Mouse (Mus musculus) liver, embryonic 15.5 days (tissue): ENCODE measurements at regions not wholly inside any gene's neighbourhood (a gene's known extent, or its start where the extent isn't known, plus 50 kb on each side); places are given as distances from the start of the nearest gene placed in this dataset.
A peak's percentile ranks its signal among the peaks of the same experiment; 100 is the strongest.

Experiments used
- ATAC-seq: fragments of 200-750 bp; cut with Nextera tagmentation; 2 replicates; pipeline ENCODE4 v1.8.0; 2017; ENCODE audit warnings: moderate number of reproducible peaks, mild to moderate bottlenecking, moderate library complexity; ENCODE audit not compliant: insufficient read depth
- H3K27ac ChIP-seq: fragments of 300-500 bp; sonication (generic); replicated peaks from 2 replicates; pipeline ENCODE4 v1.5.1; 2015; ENCODE audit warnings: mild to moderate bottlenecking, inconsistent platforms
- H3K27me3 ChIP-seq: fragments of 300-500 bp; sonication (generic); 2 replicates; pipeline ENCODE4 v1.6.1; 2015; ENCODE audit warnings: mild to moderate bottlenecking, inconsistent platforms
- H3K36me3 ChIP-seq: fragments of 300-500 bp; sonication (generic); replicated peaks from 2 replicates; pipeline ENCODE4 v1.6.1; 2015; ENCODE audit warnings: moderate library complexity, mild to moderate bottlenecking, inconsistent platforms
- H3K4me1 ChIP-seq: fragments of 300-500 bp; sonication (generic); replicated peaks from 2 replicates; pipeline ENCODE4 v1.6.1; 2015; ENCODE audit warnings: inconsistent platforms
- H3K4me2 ChIP-seq: fragments of 300-500 bp; sonication (generic); 2 replicates; pipeline ENCODE4 v1.6.1; 2015; ENCODE audit warnings: moderate library complexity, mild to moderate bottlenecking, inconsistent platforms
- H3K4me3 ChIP-seq: fragments of 300-500 bp; sonication (generic); replicated peaks from 2 replicates; pipeline ENCODE4 v1.5.1; 2015; ENCODE audit warnings: mild to moderate bottlenecking, inconsistent platforms
- H3K9ac ChIP-seq: fragments of 300-500 bp; sonication (generic); 2 replicates; pipeline ENCODE4 v1.6.1; 2015; ENCODE audit warnings: moderate library complexity, mild to moderate bottlenecking, inconsistent platforms
- H3K9me3 ChIP-seq: fragments of 300-500 bp; sonication (generic); replicated peaks from 2 replicates; pipeline ENCODE4 v1.6.1; 2016; ENCODE audit warnings: inconsistent platforms
- WGBS: fragments of 180-500 bp; shearing (Covaris S2); methylation state at CpG from one replicate; pipeline ENCODE4 v1.1.7; 2015; ENCODE audit warnings: mixed read lengths; ENCODE audit not compliant: insufficient replicate concordance; 5-methylcytosine and 5-hydroxymethylcytosine counted together

- 0 out of 2 replicates have a peak overlapping the region, but pooled peaks have one; percentile 7 for H3K27ac ChIP-seq
- peak overlapping the region; percentile 30 for H3K4me2 ChIP-seq
- no peaks in the 10 kb centered on the region for H3K9me3 ChIP-seq
- no peak overlapping the region for H3K9ac ChIP-seq
- H3K36me3 ChIP-seq: no peaks in the 10 kb centered on the region
- no peak for ATAC-seq
- H3K4me3 ChIP-seq: no peak overlapping the region
- peaks cover 12% of the 10 kb centered on the region for H3K4me1 ChIP-seq
- 30% methylated on average over 13 of the region's 13 CpGs for WGBS
- H3K27me3 ChIP-seq: no peaks in the 10 kb centered on the region
Measured at GRCm38 (mm10) chr10:118603857-118604414, 163.1 kb downstream of the Ifng start.

GRCm38 (mm10) chr10:118605156-118605821 lies 164.4 kb downstream of the Ifng start:
- Histone ChIP-seq H3K27ac (no peak overlapping the region), H3K4me1 (peaks cover 12% of the 10 kb centered on the region), H3K9ac (no peak overlapping the region), H3K27me3 (no peaks in the 10 kb centered on the region), H3K36me3 (no peaks in the 10 kb centered on the region), H3K9me3 (no peaks in the 10 kb centered on the region), H3K4me3 (no peak overlapping the region), H3K4me2 (no peak overlapping the region)
- 71% methylated on average over 10 of the region's 10 CpGs for WGBS
- no peak for ATAC-seq

- Histone ChIP-seq H3K9ac (no peak overlapping the region), H3K27me3 (no peaks in the 10 kb centered on the region), H3K27ac (no peak overlapping the region), H3K36me3 (no peaks in the 10 kb centered on the region), H3K9me3 (no peaks in the 10 kb centered on the region), H3K4me2 (no peak overlapping the region), H3K4me3 (no peak overlapping the region), H3K4me1 (peaks cover 12% of the 10 kb centered on the region)
- ATAC-seq: no peak
- WGBS: 63% methylated on average over 1 of the region's 1 CpGs
Measured at GRCm38 (mm10) chr10:118607418-118607817, 166.6 kb downstream of the Ifng start.

DNA sequence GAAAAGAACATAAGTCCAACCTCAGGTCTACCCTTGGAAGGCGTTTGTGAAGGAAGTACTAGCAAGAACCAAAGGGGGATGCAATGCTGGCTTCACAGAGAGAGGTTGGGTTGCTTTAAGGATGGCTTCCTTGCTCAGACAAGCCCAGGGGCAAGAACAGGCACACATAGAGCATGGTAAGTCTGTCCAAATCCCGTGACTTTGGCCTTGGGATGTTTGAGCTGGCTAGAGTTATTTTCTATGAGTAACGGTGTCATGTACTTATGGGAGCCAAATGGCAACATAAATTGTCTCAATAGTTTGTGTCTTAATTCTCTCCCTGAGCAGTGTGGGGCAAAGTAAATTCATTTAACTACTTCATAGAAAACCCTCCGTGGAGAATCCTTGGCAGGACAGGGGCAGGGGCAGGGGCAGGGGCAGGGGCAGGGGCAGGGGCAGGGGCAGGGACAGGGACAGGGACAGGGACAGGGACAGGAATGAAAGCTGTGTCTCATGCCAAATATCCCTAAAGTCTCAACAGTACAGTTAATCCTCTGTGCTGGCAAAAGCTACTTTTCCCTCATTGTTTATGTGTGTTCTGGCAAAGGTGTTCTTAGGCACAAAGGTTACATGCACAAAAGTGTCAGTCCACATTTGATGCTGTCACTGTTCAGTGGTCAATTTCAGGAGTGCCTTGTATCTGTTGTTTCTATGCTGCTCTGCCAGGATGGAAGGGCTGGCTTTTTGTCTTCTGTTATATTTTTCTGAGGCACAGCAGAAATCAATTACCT lies 167.7 kb downstream of the Ifng start:
- no peak overlapping the region for H3K4me2 ChIP-seq
- H3K4me1 ChIP-seq: peaks cover 7% of the 10 kb centered on the region
- ATAC-seq: no peak
- no peaks in the 10 kb centered on the region for H3K9me3 ChIP-seq
- H3K4me3 ChIP-seq: no peak overlapping the region
- no peak overlapping the region for H3K27ac ChIP-seq
- H3K36me3 ChIP-seq: no peaks in the 10 kb centered on the region
- no peaks in the 10 kb centered on the region for H3K27me3 ChIP-seq
- WGBS: 53% methylated on average over 4 of the region's 4 CpGs
- H3K9ac ChIP-seq: no peak overlapping the region

DNA sequence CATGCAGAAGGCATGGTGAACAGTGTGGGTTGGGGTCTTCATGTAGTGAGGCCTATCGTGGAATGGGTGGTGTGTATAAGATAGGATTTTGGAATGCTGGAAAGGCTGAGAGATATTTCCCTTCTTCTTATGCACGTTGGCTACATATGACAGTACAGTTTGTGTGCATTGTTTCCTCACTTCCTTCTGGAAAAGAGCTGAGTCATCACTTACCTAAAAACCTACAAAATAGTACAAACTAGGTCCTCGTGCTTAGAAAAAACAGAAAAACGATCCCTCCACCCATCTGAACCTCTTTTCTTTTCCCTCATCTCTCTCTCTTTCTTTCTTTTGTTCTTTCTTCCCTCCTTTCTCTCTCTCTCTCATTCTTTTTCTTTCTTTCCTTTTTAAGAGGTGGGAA lies 168.3 kb downstream of the Ifng start:
- H3K27ac ChIP-seq: no peak overlapping the region
- no peaks in the 10 kb centered on the region for H3K9me3 ChIP-seq
- H3K4me3 ChIP-seq: no peak overlapping the region
- no peak overlapping the region for H3K4me2 ChIP-seq
- peaks cover under 1% of the 10 kb centered on the region; the same call in 1 of the 2 replicates for H3K4me1 ChIP-seq
- no peaks in the 10 kb centered on the region for H3K27me3 ChIP-seq
- no peak overlapping the region for H3K9ac ChIP-seq
- ATAC-seq: no peak
- WGBS: 30% methylated on average over 4 of the region's 4 CpGs
- no peaks in the 10 kb centered on the region for H3K36me3 ChIP-seq

DNA sequence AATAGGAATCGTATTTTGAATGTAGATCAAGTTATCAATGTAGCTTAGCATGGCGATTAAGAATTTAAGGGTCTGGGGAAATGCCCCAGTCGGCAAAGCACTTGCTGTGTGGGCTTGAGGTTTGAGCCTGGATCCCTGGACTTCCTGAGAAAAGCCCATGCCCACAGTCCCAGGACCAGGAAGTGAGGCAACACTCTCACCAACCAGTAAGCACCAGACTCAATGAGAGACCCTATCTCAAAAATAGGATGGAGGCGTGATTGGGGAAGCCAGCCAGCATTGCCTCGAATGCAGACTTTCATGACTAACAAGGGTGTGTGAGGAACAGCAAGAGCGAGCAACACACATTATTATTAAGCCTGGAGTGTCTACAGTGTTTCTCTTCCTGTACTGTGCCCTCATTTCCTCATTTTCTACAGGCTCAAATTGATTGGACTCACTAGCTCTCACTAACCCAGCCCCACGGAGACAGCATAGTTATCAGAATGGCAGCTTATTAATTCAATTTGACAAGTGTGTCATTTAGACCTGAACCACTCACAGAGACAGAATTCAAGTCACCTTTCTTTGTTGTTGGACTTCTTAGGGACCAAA lies 170.1 kb downstream of the Ifng start:
- no peak overlapping the region for H3K4me3 ChIP-seq
- H3K27me3 ChIP-seq: no peaks in the 10 kb centered on the region
- H3K4me2 ChIP-seq: no peak overlapping the region
- H3K4me1 ChIP-seq: no peaks in the 10 kb centered on the region
- no peaks in the 10 kb centered on the region for H3K9me3 ChIP-seq
- no peak overlapping the region for H3K9ac ChIP-seq
- no peak for ATAC-seq
- 41% methylated on average over 7 of the region's 7 CpGs for whole genome bisulfite sequencing
- no peaks in the 10 kb centered on the region for H3K36me3 ChIP-seq
- no peak overlapping the region for H3K27ac ChIP-seq

- no peaks in the 10 kb centered on the region for H3K36me3 ChIP-seq
- 65% methylated on average over 7 of the region's 7 CpGs for WGBS
- no peak overlapping the region for H3K27ac ChIP-seq
- no peak overlapping the region for H3K9ac ChIP-seq
- no peaks in the 10 kb centered on the region for H3K9me3 ChIP-seq
- H3K27me3 ChIP-seq: no peaks in the 10 kb centered on the region
- no peak for ATAC-seq
- H3K4me2 ChIP-seq: no peak overlapping the region
- no peaks in the 10 kb centered on the region for H3K4me1 ChIP-seq
- no peak overlapping the region for H3K4me3 ChIP-seq
Measured at GRCm38 (mm10) chr10:118612091-118612490, 171.2 kb downstream of the Ifng start.

GRCm38 (mm10) chr10:118613056-118613695 lies 172.3 kb downstream of the Ifng start:
- WGBS: 70% methylated on average over 14 of the region's 14 CpGs
- ATAC-seq: no peak
- Histone ChIP-seq H3K4me1 (no peaks in the 10 kb centered on the region), H3K9me3 (no peaks in the 10 kb centered on the region), H3K9ac (no peak overlapping the region), H3K4me2 (no peak overlapping the region), H3K27ac (no peak overlapping the region), H3K4me3 (no peak overlapping the region), H3K36me3 (no peaks in the 10 kb centered on the region), H3K27me3 (no peaks in the 10 kb centered on the region)

DNA sequence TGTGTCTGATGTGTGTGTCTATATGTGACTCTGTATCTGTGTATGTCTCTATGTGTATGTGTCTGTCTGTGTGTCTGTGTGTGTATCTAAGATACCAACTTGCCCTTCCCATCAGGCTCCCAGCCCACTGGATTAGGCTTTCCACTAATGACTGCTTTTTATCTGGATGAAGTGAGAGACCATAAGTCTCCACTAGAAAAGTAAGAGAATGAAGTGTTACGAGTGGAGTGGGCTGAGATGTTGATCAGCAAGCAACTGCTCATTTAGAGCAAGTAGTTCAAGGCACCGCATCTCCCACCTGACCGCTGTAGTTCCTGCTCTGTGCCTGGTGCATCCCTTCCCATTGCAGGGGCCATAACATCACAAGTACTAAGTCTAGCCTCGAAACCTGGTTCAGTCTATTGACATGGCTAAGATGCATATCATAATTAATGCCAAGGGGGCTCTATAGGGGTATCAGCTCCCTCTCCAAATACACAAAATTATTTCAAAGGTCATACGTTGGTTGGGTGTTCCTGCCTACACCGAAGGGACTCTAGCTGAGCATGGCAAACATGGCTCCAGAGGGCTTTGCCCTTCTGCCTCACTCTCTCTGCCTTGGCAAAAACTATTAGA lies 173.5 kb downstream of the Ifng start:
- Histone ChIP-seq H3K36me3 (no peaks in the 10 kb centered on the region), H3K4me2 (no peak overlapping the region), H3K27me3 (no peaks in the 10 kb centered on the region; the same call in 1 of the 2 replicates), H3K4me1 (no peaks in the 10 kb centered on the region), H3K4me3 (no peak overlapping the region), H3K9ac (no peak overlapping the region), H3K9me3 (no peaks in the 10 kb centered on the region), H3K27ac (no peak overlapping the region)
- no peak for ATAC-seq
- 74% methylated on average over 6 of the region's 6 CpGs for WGBS

- Histone ChIP-seq H3K4me2 (no peak overlapping the region), H3K27me3 (no peaks in the 10 kb centered on the region; the same call in 1 of the 2 replicates), H3K36me3 (no peaks in the 10 kb centered on the region), H3K4me3 (no peak overlapping the region), H3K9ac (no peak overlapping the region), H3K27ac (no peak overlapping the region), H3K4me1 (no peaks in the 10 kb centered on the region), H3K9me3 (no peaks in the 10 kb centered on the region)
- ATAC-seq: no peak
- 64% methylated on average over 10 of the region's 10 CpGs for WGBS
Measured at GRCm38 (mm10) chr10:118615131-118616020, 174.5 kb downstream of the Ifng start.
